Mouse (Mus musculus) kidney, adult 8-10 months (tissue): ENCODE results near the gene Padi6.

ENCODE experiments used
- DNase-seq, 2 experiments: peaks; one replicate each; pipeline ENCODE4 v3.0.0; 2022

Padi6 gene

DNA sequence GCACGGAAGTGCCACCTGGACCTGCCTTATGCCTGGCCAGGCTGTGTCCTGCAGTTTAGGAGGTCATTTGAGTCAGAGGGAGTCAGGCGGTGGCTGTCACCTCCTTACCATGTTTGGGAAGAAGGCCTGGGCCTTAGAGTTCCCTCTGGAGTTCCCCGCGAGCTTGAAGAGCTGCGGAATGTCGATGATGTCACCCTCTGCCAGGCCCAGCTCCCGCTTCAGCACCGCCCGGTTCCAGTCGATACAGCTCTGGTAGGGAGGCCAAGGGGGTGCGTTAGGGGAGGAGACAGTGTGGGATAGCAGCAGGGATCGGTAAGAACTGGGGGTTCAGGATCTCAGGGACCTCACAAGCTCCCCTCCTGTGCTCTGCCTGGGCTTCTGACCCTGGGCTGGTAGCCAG lies 5.5 kb upstream of the Padi6 start:
- no peak for DNase-seq

GRCm38 (mm10) chr4:140744654-140745053 lies 2.2 kb upstream of the Padi6 start:
- peak in 1 of 2 experiments; percentile 19 for DNase-seq

GRCm38 (mm10) chr4:140743086-140743485 lies 643 bp upstream of the Padi6 start:
- DNase-seq: no peak

GRCm38 (mm10) chr4:140741401-140741800 lies 1.0 kb downstream of the Padi6 start:
- no peak for DNase-seq

DNA sequence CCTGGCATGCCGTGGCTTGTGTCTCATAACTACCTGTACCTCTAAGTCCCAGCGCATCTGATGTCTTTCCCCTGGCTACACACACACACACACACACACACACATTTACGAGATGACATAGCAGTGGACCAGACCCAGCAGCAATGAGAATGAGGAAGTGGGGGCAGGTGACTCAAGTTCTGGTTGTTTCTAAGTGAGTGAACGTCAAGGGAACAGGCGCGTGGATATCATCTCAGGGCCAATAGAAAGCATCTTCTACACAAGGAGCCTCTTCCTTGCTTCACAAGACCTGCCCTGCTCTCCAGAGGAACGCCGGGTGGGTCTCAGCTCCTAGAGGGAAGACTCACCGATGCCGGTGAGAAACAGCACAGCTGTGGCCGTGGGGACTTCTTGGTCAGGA lies 1.8 kb downstream of the Padi6 start:
- DNase-seq: no peak

GRCm38 (mm10) chr4:140732871-140733270 lies 9.6 kb downstream of the Padi6 start:
- DNase-seq: no peak

DNA sequence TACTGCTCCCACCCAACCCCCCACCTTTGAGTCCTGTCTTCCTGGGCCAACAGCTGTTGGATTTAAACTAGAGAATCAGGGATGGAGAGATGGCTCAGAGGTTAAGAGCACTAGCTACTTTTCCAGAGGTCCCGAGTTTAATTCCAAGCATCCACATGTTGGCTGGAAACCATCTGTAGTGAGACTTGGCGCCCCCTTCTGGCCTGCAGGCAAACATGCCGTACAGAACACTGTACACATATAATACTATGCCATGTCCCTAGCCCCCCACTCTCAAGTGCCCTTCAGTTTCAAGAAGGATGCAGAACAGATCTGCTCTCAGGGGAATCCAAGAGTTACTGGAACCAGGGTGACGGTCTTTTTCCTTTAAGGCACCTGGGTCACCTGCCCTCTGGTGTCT lies 10.8 kb downstream of the Padi6 start:
- no peak for DNase-seq

- DNase-seq: no peak
These were observed 15.5 kb downstream of the Padi6 start for GRCm38 (mm10) chr4:140726907-140727306.

DNA sequence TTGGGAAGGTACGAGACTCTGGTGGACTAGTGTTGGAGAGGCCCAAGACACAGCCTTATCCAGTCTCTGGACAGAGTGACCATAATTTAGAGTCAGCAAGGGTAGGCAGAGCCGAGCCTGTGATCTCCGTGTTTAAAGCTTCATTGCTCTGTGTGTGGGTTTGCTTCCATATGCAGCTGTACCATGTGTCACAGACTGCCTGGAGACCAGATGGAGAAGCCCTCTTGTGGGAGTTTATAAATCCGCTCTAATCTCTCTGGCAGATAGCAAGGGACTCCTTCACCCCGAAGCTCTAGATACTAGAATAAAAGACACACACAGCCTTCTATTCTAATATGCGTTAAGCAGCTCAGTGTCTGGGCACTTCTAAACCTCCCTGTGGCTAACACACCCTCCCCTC lies 17.7 kb downstream of the Padi6 start:
- no peak for DNase-seq

- no peak for DNase-seq
These were observed 18.6 kb downstream of the Padi6 start for GRCm38 (mm10) chr4:140723801-140724200.

DNA sequence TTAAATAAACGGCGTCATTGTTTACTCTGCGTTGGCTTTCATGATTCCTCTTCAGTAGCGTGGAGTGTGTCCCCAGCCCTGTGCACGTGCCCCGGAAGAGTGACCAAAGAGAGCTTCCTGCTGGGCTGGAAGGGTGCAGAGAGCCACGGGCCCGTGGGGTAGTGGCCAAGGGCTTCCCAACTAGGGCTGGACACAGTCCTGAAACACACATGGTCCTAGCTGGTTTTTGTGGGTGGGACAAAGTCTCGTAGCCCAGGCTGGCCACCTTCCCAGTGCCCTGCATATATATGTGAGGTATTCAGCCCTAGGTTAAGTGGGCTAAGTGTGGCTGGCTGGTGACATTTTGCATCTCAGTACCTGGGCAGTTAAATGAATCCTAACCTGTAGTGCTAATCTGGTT lies 19.3 kb downstream of the Padi6 start:
- DNase-seq: no peak

DNA sequence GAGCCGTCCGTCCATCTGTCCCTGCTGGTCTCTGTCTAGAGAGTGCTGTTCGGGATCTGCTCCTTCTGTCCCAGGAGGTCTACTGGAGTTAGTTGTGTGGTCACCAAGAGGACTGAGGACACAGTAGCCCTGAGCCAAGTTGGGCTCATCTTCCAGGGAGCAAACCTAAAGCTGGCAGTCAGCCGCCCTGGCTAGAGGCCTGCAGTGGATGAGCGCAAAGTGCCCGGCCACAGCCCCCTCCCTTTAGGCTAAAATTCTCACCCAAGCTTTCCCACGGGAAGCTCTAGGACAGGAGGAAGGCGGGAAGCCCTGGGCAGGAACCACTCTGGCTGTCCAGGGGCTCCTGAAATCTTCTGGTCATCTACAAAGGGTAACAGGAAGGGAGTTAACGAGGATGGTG lies 19.7 kb downstream of the Padi6 start:
- no peak for DNase-seq

GRCm38 (mm10) chr4:140721968-140722490 lies 20.4 kb downstream of the Padi6 start:
- no peak for DNase-seq

- no peak for DNase-seq
These were observed 22.4 kb downstream of the Padi6 start for GRCm38 (mm10) chr4:140720091-140720490.

DNA sequence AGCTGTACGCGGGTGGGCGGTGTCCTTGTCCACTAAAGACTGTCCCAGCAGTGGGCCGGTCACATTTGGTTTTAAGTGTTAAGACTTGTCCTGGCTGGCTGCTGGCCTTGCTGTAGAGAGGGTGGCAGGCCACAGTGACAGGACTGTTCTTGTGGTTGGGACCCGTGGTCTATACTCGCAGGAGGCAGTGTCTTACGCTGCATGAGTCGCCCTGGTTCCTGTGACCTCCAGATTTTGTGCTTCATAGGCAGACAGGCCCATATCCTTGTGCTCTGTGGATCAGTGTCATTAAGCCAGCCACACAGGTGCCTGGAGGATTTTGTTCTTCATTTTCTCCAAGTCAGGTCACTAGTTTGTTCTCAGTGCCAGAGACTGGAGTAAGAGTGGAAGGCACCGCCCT lies 24.0 kb downstream of the Padi6 start:
- DNase-seq: no peak

- DNase-seq: no peak
These were observed 25.4 kb downstream of the Padi6 start for GRCm38 (mm10) chr4:140716994-140717393.

DNA sequence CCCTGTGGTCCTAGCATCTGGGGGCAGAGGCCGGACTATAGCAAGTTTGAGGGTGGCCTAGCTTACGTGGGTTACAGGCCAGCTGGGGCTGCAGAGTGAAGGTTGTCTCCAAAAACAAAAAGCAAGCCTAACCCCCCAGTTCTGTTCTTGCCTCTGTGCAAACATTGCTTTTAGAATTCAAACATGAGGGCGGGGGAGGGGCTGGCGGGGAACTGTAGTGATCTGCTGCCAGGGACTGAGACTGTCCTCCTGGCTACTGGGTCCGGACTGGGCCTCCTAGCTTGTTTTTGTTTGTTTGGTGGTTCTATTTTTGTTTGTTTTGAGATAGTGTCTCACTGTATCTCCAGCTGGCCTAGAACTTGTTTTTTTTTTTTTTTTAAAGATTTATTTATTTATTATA lies 27.9 kb downstream of the Padi6 start:
- DNase-seq: no peak

DNA sequence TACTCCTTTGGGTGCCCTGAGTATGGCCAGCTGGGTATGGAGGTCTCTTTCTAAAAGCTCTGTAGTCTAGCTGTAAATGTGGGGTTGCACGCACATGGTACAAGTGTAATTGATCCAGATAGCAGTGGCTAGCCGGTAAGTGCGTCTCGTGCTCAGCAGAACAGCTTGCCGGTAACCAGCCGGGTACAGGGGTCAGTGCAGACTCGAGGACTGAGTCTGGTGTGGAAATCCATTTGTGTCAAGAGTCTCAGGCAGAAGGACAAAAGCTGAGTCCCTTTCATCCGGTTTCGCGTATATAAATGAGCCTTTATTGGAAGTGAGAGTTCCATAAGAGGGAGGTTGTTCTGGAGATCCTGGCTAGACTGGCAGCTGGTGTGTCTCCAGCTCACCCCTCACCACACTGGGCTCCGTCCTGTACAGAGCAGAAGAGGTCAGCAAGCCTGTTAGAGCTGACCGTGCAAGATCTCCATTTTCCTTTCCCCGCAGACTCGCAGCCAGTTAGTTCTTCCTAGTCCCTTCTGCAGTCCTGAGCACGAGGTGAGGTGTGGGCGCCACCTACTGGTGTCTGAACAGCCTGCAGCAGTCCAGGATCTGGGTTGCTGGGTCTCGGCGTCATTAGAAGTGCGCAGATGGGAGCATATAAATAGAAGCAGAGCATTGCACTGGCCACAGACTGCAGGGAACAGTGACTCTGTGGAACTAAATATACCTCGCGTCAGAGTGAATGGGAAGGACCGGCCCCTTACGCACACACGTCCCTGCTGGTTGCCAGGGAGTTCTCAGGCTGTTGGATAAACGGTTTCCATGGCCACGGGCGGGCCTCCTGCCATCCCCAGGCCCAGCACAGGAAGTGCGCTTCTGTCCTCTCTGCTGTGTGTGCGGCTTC lies 28.7 kb downstream of the Padi6 start:
- DNase-seq: peak; percentile 80 to 91

- DNase-seq: no peak
These were observed 31.1 kb downstream of the Padi6 start for GRCm38 (mm10) chr4:140711360-140711759.

GRCm38 (mm10) chr4:140710781-140711180 lies 31.7 kb downstream of the Padi6 start:
- no peak for DNase-seq

GRCm38 (mm10) chr4:140709617-140710016 lies 32.8 kb downstream of the Padi6 start:
- no peak for DNase-seq

DNA sequence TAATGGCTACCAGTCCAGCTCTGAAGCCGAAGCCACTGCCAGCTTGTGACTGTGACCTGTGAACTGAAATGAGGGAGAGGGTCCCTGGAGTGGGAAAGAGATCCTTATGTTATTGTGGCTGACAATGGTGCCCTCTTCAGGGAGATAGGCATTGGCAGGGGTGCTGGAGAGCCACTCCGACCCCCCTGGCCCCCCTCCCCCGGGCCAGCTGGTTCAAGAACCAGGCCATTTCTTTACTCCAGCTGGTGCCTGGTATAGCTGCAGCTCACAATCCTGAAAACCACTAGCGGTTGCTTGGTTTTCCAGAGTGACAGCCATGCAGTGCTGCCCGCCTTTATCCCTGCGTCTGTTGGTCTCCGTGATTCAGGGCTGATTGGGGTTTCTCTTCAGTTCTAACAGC lies 33.3 kb downstream of the Padi6 start:
- no peak for DNase-seq

DNA sequence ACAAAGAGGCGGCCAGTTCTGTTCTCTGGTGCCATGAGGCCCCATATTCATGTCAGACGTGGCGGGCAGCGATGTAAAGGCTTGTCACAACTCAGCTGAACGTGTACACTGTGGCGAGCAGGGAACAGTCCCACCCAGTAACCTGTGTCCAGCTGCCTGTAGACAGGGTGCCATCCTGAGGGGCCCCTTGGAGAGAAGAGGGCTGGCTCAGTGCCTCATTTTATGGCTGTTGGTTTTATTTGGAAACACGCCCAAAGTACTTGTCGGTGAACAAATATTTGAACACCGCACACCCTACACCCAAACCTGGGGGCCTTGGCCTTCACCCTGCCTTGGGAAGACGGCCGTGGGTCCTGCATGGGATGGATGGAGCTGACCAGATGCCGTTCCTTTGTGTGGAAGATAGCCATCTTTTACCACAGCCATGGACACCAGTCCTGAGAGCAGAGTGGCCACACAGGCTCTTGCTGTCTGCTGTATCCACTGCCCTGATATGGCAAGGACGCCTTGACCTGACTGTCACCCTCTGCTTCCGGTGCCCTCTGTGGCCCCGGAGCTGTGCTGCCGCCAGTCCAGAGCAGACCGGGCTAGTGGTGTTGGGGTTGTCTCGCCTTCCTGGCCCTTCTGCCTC lies 34.0 kb downstream of the Padi6 start:
- no peak for DNase-seq

DNA sequence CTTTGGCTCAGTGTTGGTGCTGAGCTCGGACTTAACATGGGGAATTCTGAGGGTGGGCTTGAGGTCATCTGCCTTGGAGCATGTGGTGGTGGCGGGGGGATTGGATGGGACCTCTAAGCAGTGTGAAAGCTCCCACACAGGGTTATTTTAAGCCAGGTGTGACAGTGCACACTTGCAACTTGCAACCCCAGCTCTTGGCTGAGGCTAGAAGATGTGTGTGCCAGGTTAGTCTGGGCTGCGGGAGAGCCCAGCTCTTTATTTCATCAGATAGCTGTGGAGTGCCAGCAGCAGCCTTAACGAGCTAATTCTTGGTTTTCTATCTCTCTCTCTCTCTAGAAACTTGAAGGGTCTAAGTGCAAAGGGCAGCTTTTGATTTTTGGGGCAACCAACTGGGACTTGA lies 34.8 kb downstream of the Padi6 start:
- no peak for DNase-seq
